Mouse (Mus musculus) heart, adult 18-20 months (tissue): Measurements from ENCODE around the gene Timm8a2. TPM values are rescaled to one million over a fixed set of nuclear protein-coding genes. Genes with fewer than 3 reads are reported as not detected.
A peak's percentile ranks its signal among the peaks of the same experiment; 100 is the strongest.

Source experiments
- DNase-seq, 2 experiments: peaks; one replicate each; pipeline ENCODE4 v3.0.0; 2021 to 2022; ENCODE audit warnings: mixed read lengths in 1 of 2
- long read RNA-seq, 2 experiments: library from polyadenylated mRNA; stranded (forward); transcript quantifications; one replicate each; pipeline ENCODE4 v2.0.0; 2021
- total RNA-seq, 2 experiments: library from RNA; stranded (reverse); gene quantifications; 2 replicates each; pipeline ENCODE4 v1.2.3; 2021

The Timm8a2 gene
- not detected for total RNA-seq
- long read RNA-seq, experiment 1: 0 reads
- long read RNA-seq, experiment 2: 0 reads

- DNase-seq: no peak
Measured at GRCm38 (mm10) chr14:122034451-122034850, at the start of gene Timm8a2. TSS of gene Timm8a2 (plus strand) at chr14:122034674.

- DNase-seq: no peak
Measured at GRCm38 (mm10) chr14:121985477-121985876, 49.0 kb upstream of the Timm8a2 start.

- DNase-seq: no peak
Measured at GRCm38 (mm10) chr14:121986028-121986427, 48.4 kb upstream of the Timm8a2 start.

GRCm38 (mm10) chr14:121987287-121987686 is 47.2 kb upstream of the Timm8a2 start:
- DNase-seq: no peak

GRCm38 (mm10) chr14:121987691-121988090 is 46.8 kb upstream of the Timm8a2 start:
- no peak for DNase-seq

GRCm38 (mm10) chr14:121989331-121989730 is 45.1 kb upstream of the Timm8a2 start:
- DNase-seq: no peak

- no peak for DNase-seq
Measured at GRCm38 (mm10) chr14:121989869-121990268, 44.6 kb upstream of the Timm8a2 start.

- no peak for DNase-seq
Measured at GRCm38 (mm10) chr14:121990897-121991296, 43.6 kb upstream of the Timm8a2 start.

GRCm38 (mm10) chr14:121991921-121992320 is 42.6 kb upstream of the Timm8a2 start:
- DNase-seq: no peak

- no peak for DNase-seq
Measured at GRCm38 (mm10) chr14:121992395-121993280, 41.8 kb upstream of the Timm8a2 start.

GRCm38 (mm10) chr14:121993616-121994015 is 40.9 kb upstream of the Timm8a2 start:
- DNase-seq: no peak

GRCm38 (mm10) chr14:121994171-121994700 is 40.2 kb upstream of the Timm8a2 start:
- DNase-seq: no peak

- no peak for DNase-seq
Measured at GRCm38 (mm10) chr14:121994846-121995556, 39.5 kb upstream of the Timm8a2 start.

- no peak for DNase-seq
Measured at GRCm38 (mm10) chr14:121995557-121995870, 39.0 kb upstream of the Timm8a2 start.

GRCm38 (mm10) chr14:121996786-121997185 is 37.7 kb upstream of the Timm8a2 start:
- peak; percentile 78 to 84 for DNase-seq

GRCm38 (mm10) chr14:121999455-121999854 is 35.0 kb upstream of the Timm8a2 start:
- no peak for DNase-seq

- peak; percentile 28 to 53 for DNase-seq
Measured at GRCm38 (mm10) chr14:122000346-122001105, 33.9 kb upstream of the Timm8a2 start.

- DNase-seq: no peak
Measured at GRCm38 (mm10) chr14:122002224-122002623, 32.2 kb upstream of the Timm8a2 start.

- no peak for DNase-seq
Measured at GRCm38 (mm10) chr14:122003812-122004211, 30.7 kb upstream of the Timm8a2 start.

GRCm38 (mm10) chr14:122008261-122008660 is 26.2 kb upstream of the Timm8a2 start:
- no peak for DNase-seq

- DNase-seq: peak; percentile 28 to 80
Measured at GRCm38 (mm10) chr14:122009502-122009901, 25.0 kb upstream of the Timm8a2 start.

GRCm38 (mm10) chr14:122010301-122010700 is 24.2 kb upstream of the Timm8a2 start:
- peak; percentile 57 to 68 for DNase-seq
